Mouse (Mus musculus) liver, postnatal 0 days (tissue): ENCODE results near the gene Cmah. TPM values are rescaled to one million over a fixed set of nuclear protein-coding genes. Genes with fewer than 3 reads are reported as not detected.

ENCODE experiments used
- ATAC-seq: fragments of 200-750 bp; cut with Nextera tagmentation; 2 replicates; pipeline ENCODE4 v1.8.0; 2017; ENCODE audit warnings: mild to moderate bottlenecking, moderate library complexity
- DNase-seq: peaks from one replicate; pipeline ENCODE4 v3.0.0-alpha.2; 2016
- H3K27ac ChIP-seq: fragments of 300-500 bp; sonication (generic); 2 replicates; pipeline ENCODE4 v1.5.1; 2014; ENCODE audit warnings: antibody characterized with exemption, moderate library complexity, mild to moderate bottlenecking, low read depth
- H3K27me3 ChIP-seq: fragments of 300-500 bp; sonication (generic); 2 replicates; pipeline ENCODE4 v1.6.1; 2014; ENCODE audit warnings: low read length, control low read depth, mixed read lengths; ENCODE audit not compliant: insufficient read depth
- H3K36me3 ChIP-seq: fragments of 300-500 bp; sonication (generic); replicated peaks from 2 replicates; pipeline ENCODE4 v1.6.1; 2014; ENCODE audit warnings: mild to moderate bottlenecking, control low read depth, low read length, moderate library complexity, mixed read lengths; ENCODE audit not compliant: insufficient read depth
- H3K4me1 ChIP-seq: fragments of 300-500 bp; sonication (generic); 2 replicates; pipeline ENCODE4 v1.6.1; 2014; ENCODE audit warnings: antibody characterized with exemption, mild to moderate bottlenecking, control low read depth; ENCODE audit not compliant: insufficient read depth
- H3K4me2 ChIP-seq: fragments of 300-500 bp; sonication (generic); 2 replicates; pipeline ENCODE4 v1.6.1; 2014; ENCODE audit warnings: low read depth, mild to moderate bottlenecking, low read length, moderate library complexity, mixed read lengths
- H3K4me3 ChIP-seq: fragments of 300-500 bp; sonication (generic); 2 replicates; pipeline ENCODE4 v1.5.1; 2014; ENCODE audit warnings: low read depth, low read length
- H3K9ac ChIP-seq: fragments of 300-500 bp; sonication (generic); replicated peaks from 2 replicates; pipeline ENCODE4 v1.6.1; 2014; ENCODE audit warnings: mild to moderate bottlenecking, moderate library complexity
- H3K9me3 ChIP-seq: fragments of 300-500 bp; sonication (generic); 2 replicates; pipeline ENCODE4 v1.6.1; 2016; ENCODE audit warnings: mild to moderate bottlenecking, control low read depth, low read length, mixed read lengths
- CTCF ChIP-seq: sonication (generic); IDR thresholded peaks from 2 replicates; pipeline ENCODE4 v1.5.1; 2016; ENCODE audit warnings: antibody characterized with exemption, low read depth
- EP300 ChIP-seq: IDR thresholded peaks from 2 replicates; pipeline ENCODE4 v1.6.1; 2016; ENCODE audit warnings: antibody characterized with exemption, low read depth, mild to moderate bottlenecking
- WGBS: fragments of 180-500 bp; shearing (Covaris S2); extraction: QIAGEN DNeasy Blood & Tissue Kit; methylation state at CpG from one replicate; pipeline ENCODE4 v1.1.7; 2014; ENCODE audit not compliant: insufficient replicate concordance; 5-methylcytosine and 5-hydroxymethylcytosine counted together
- polyA plus RNA-seq: library from polyadenylated mRNA; unstranded; fragments of >200 nt; fragmentation: Nextera tagmentation; extraction: Ambion mirVana; gene quantifications from 2 replicates; pipeline ENCODE4 v1.2.1, GENCODE M21; 2015

Cmah gene
- polyA plus RNA-seq, 1 experiment from 2014 or later = 3.7 TPM

DNA sequence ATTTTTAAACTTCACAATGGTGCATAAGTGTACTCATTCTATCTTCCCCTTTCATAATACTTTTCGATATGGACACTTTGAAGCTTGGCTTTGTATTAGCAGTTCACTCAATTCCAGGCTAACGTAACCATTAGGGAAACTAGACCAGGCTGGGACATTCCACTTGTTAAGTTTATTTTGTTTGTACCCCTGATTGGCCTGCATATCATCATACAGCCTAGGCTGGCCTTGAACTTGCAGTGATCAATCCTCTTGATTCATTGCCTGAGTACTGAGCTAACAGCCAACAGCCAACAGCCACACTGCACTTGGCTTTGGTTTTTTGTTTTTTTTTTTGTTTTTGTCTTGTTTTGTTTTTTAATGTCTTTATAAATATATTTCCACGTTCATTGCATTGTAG is 157.6 kb downstream of the Cmah start:
- WGBS = 81% methylated on average over 3 of the region's 3 CpGs
- no peak overlapping the region for H3K4me2 ChIP-seq
- peaks cover 6% of the 10 kb centered on the region; the same call in 1 of the 2 replicates for H3K4me1 ChIP-seq
- no peak overlapping the region for H3K27ac ChIP-seq
- H3K9ac ChIP-seq = no peak overlapping the region
- no peaks in the 10 kb centered on the region for H3K36me3 ChIP-seq
- no peak overlapping the region for H3K4me3 ChIP-seq
- TF ChIP-seq EP300 (no peak), CTCF (no peak)
- ATAC-seq (no peak), DNase-seq (no peak)
- no peaks in the 10 kb centered on the region for H3K9me3 ChIP-seq
- H3K27me3 ChIP-seq = no peaks in the 10 kb centered on the region

DNA sequence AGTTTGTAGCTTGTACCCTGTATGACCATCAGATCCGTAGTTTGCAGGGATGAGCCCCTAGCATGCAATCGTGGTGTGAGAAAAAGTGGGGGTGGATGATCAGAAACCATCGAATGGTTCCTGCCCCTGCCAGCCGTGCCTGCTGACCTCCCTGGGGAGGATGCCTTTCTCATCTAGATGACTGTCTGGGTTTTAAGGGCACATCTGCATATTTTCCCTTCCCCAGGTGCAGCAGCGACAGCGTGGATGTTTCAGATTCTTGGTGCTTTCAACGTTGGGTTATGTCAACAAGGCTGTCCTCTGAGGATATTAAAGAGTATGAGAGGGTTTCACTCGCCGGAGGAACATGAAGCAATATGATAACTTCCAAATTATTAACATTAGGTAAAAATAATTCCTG is 158.8 kb downstream of the Cmah start:
- peak; percentile 22 for DNase-seq
- no peak overlapping the region for H3K4me3 ChIP-seq
- 0 out of 2 replicates have a peak, but pooled peaks have one; percentile 17 for ATAC-seq
- no peaks in the 10 kb centered on the region for H3K9me3 ChIP-seq
- H3K9ac ChIP-seq = no peak overlapping the region
- WGBS = 59% methylated on average over 9 of the region's 9 CpGs
- no peak overlapping the region for H3K4me2 ChIP-seq
- H3K27me3 ChIP-seq = no peaks in the 10 kb centered on the region
- H3K4me1 ChIP-seq = peaks cover 6% of the 10 kb centered on the region; the same call in 1 of the 2 replicates
- TF ChIP-seq EP300 = no peak
- no peak for TF ChIP-seq CTCF
- H3K36me3 ChIP-seq = no peaks in the 10 kb centered on the region
- H3K27ac ChIP-seq = no peak overlapping the region

DNA sequence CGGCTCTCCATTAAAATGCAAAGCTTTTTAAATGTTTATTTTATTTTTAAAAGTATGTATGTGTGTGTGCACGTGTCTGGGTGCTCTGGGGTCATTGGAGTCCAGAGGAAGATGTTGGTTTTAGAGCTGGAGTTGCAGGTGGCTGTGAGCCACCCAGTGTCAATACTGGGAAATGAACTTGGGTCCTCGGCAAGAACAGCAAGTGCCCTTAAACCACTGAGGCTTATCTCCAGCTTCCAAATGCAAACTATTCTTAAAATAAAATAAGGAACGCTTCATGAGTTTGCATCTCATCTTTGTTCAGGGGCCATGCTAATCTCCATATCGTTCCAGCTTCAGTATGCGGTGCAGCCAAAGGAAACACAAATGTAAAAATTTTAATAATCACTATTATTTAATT is 159.2 kb downstream of the Cmah start:
- Histone ChIP-seq H3K27ac (peak overlapping the region; percentile 57; the same call in 1 of the 2 replicates), H3K9me3 (no peaks in the 10 kb centered on the region), H3K27me3 (no peaks in the 10 kb centered on the region), H3K4me1 (peaks cover 6% of the 10 kb centered on the region; the same call in 1 of the 2 replicates), H3K9ac (no peak overlapping the region), H3K4me2 (0 out of 2 replicates have a peak overlapping the region, but pooled peaks have one; percentile 7), H3K36me3 (no peaks in the 10 kb centered on the region), H3K4me3 (no peak overlapping the region)
- DNase-seq = no peak
- TF ChIP-seq CTCF (0 out of 2 replicates have a peak, but pooled peaks have one; percentile 21), EP300 (peak; percentile 32; the same call in 1 of the 2 replicates)
- 33% methylated on average over 6 of the region's 6 CpGs for WGBS
- ATAC-seq = peak; percentile 51

DNA sequence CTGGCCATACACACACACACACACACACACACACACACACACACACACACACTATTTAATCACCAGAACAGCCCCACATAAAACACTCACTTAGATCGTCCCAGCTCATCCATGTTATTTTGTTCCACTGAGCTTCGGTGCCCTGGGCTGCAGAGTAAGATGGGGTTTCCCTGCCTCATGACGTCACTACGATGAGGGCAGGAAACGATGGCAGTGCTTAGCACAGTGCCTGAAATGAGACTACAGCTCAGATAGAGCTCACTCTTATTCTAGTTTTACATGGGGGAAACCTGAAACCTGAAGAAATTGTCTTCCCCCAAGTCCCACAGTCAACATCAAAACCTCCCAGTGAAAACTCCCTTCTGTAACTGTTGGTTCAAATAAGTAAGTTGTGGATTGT is 159.9 kb downstream of the Cmah start:
- Histone ChIP-seq H3K9ac (no peak overlapping the region), H3K9me3 (no peaks in the 10 kb centered on the region), H3K4me3 (no peak overlapping the region), H3K4me2 (no peak overlapping the region), H3K36me3 (no peaks in the 10 kb centered on the region), H3K27ac (peak overlapping the region; percentile 57; the same call in 1 of the 2 replicates), H3K4me1 (peaks cover 6% of the 10 kb centered on the region; the same call in 1 of the 2 replicates), H3K27me3 (no peaks in the 10 kb centered on the region)
- WGBS = 67% methylated on average over 5 of the region's 5 CpGs
- no peak for DNase-seq
- 0 out of 2 replicates have a peak, but pooled peaks have one; percentile 35 for ATAC-seq
- no peak for TF ChIP-seq EP300
- TF ChIP-seq CTCF = no peak

DNA sequence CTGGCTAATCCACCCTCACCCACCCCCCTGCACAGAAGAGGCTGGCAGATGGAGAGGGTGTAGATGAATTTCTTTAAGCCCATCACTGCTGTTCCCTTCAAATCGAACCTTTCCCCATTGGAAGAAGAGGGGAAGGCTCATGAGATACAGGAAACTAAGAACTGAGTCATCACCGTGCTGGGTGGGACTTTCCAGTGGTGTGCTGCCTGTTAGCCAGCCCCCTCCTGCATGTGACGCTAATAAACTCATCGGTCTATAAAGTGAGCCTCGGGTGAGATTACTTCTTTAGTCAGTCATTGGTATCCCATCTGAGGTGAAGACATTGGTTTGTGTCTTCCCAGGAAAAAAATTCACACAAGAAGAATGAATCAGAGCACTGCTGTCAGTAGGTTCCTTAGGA is 160.3 kb downstream of the Cmah start:
- TF ChIP-seq EP300 = no peak
- TF ChIP-seq CTCF = no peak
- H3K4me1 ChIP-seq = peaks cover 6% of the 10 kb centered on the region; the same call in 1 of the 2 replicates
- H3K27me3 ChIP-seq = no peaks in the 10 kb centered on the region
- DNase-seq (no peak), ATAC-seq (no peak)
- H3K4me2 ChIP-seq = no peak overlapping the region
- no peak overlapping the region for H3K4me3 ChIP-seq
- H3K27ac ChIP-seq = 0 out of 2 replicates have a peak overlapping the region, but pooled peaks have one; percentile 57
- H3K9me3 ChIP-seq = no peaks in the 10 kb centered on the region
- H3K9ac ChIP-seq = no peak overlapping the region
- 72% methylated on average over 5 of the region's 5 CpGs for WGBS
- H3K36me3 ChIP-seq = no peaks in the 10 kb centered on the region

DNA sequence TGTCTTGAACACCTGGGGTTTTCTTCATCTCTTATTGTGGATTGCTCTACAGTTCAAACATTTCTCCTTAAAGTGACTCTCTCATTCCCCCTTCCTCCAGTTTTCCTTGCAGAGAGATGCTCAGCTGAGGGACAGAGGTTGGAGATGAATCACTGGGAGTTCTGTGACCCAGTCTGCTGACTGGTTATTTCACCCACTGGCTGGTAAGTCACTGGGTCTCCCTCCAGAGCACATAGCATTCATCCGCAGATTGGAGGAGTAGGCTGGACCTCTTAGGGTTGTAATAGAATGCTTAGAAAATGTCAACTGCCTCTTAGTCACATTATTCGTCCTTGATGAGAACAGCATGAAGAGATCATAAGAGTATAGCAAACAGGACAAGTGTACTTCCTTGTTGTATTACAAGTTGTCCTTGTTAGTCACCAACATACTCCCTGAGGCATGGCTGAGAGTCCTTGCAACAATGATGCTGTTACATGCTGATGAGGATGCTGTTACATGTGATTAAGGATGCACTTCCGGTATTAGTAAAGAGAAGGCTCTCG is 161.4 kb downstream of the Cmah start:
- no peaks in the 10 kb centered on the region for H3K36me3 ChIP-seq
- H3K27ac ChIP-seq = no peak overlapping the region
- H3K4me1 ChIP-seq = peaks cover 6% of the 10 kb centered on the region; the same call in 1 of the 2 replicates
- H3K4me2 ChIP-seq = no peak overlapping the region
- H3K9ac ChIP-seq = no peak overlapping the region
- ATAC-seq (no peak), DNase-seq (no peak)
- WGBS = 82% methylated on average over 4 of the region's 4 CpGs
- H3K27me3 ChIP-seq = no peaks in the 10 kb centered on the region
- H3K9me3 ChIP-seq = no peaks in the 10 kb centered on the region
- no peak for TF ChIP-seq EP300
- TF ChIP-seq CTCF = no peak
- no peak overlapping the region for H3K4me3 ChIP-seq
